In genomic region chr11:99211964-99212363, GRCm38 (mm10) we compare ENCODE assay signal across 24 mouse cellular contexts. TPM values are rescaled to one million over a fixed set of nuclear protein-coding genes. Genes with fewer than 3 reads are reported as not detected.
A peak's percentile ranks its signal among the peaks of the same experiment; 100 is the strongest.
DNase-seq lines count a peak whose midpoint lies in the region; ATAC-seq and TF ChIP-seq lines count a peak whose summit lies in the region.
"Had no signal": no experiment of that assay in that cellular context is flagged by ENCODE, and none has a peak within 500 bp of the region (broad histone marks: within the 10 kb centered on the region; RNA-seq: fewer than 3 reads in every experiment).

No protein-coding gene starts in this region.

- H3K9ac ChIP-seq in liver, postnatal 0 days (replicated peaks), result no peak overlapping the region
- no peak overlapping the region for H3K9ac ChIP-seq in liver, embryonic 11.5 days (ENCODE audit: low read depth, low read length)
- H3K9ac ChIP-seq: embryonic facial prominence, embryonic 13.5 days; embryonic facial prominence, embryonic 15.5 days; forebrain, embryonic 12.5 days had no signal

- no peak overlapping the region for H3K4me2 ChIP-seq in liver, postnatal 0 days (ENCODE audit: low read depth, low read length)
- H3K4me2 ChIP-seq in liver, embryonic 11.5 days, result no peak overlapping the region
- H3K4me2 ChIP-seq: embryonic facial prominence, embryonic 13.5 days; embryonic facial prominence, embryonic 15.5 days; forebrain, embryonic 12.5 days had no signal

- WGBS in liver, postnatal 0 days (ENCODE audit: insufficient replicate concordance), result 51% methylated on average over 2 of the region's 2 CpGs
- 79% methylated on average over 2 of the region's 2 CpGs for WGBS in liver, embryonic 11.5 days

- TF ChIP-seq EP300 in liver, postnatal 0 days (IDR thresholded peaks at IDR 0.05; ENCODE audit: low read depth), result no peak

- no peaks in the 10 kb centered on the region for H3K4me1 ChIP-seq in liver, postnatal 0 days (ENCODE audit: insufficient read depth)
- peaks cover 6% of the 10 kb centered on the region; the same call in 1 of the 2 replicates for H3K4me1 ChIP-seq in liver, embryonic 11.5 days (replicated peaks; ENCODE audit: control insufficient read depth, insufficient read depth, low read length)
- H3K4me1 ChIP-seq: embryonic facial prominence, embryonic 13.5 days; embryonic facial prominence, embryonic 15.5 days; forebrain, embryonic 10.5 days; forebrain, embryonic 12.5 days had no signal

- no peaks in the 10 kb centered on the region for H3K27me3 ChIP-seq in liver, postnatal 0 days (ENCODE audit: insufficient read depth, low read length)
- H3K27me3 ChIP-seq in liver, embryonic 11.5 days (replicated peaks; ENCODE audit: control insufficient read depth, insufficient read depth, low read length), result no peaks in the 10 kb centered on the region
- H3K27me3 ChIP-seq: embryonic facial prominence, embryonic 13.5 days; embryonic facial prominence, embryonic 15.5 days; forebrain, embryonic 12.5 days had no signal

- TF ChIP-seq CTCF in liver, postnatal 0 days (IDR thresholded peaks at IDR 0.05; ENCODE audit: low read depth), result no peak

- H3K27ac ChIP-seq in liver, postnatal 0 days (ENCODE audit: low read depth), result peak overlapping the region; percentile 50
- H3K27ac ChIP-seq in liver, embryonic 11.5 days (ENCODE audit: low read depth, low read length), result no peak overlapping the region
- H3K27ac ChIP-seq: embryonic facial prominence, embryonic 13.5 days; embryonic facial prominence, embryonic 15.5 days; forebrain, embryonic 10.5 days; forebrain, embryonic 12.5 days had no signal

- DNase-seq in heart, adult 11 months, result peak; percentile 4
- no peak for DNase-seq in heart, postnatal 4 days
- no peak for DNase-seq in liver, postnatal 0 days
- no peak for DNase-seq in liver, embryonic 11.5 days (ENCODE audit: low spot score)
- DNase-seq: adrenal gland, adult 2 months; adrenal gland, postnatal 10 days; adrenal gland, postnatal 25 days; cerebellum, adult 11 months; cerebellum, adult 18-20 months; cerebellum, adult 8-10 months; cerebellum, adult 9-11 months; cerebellum, postnatal 14 days; cerebellum, postnatal 36 days; embryo, embryonic 11 days had no signal

- peaks cover 70% of the 10 kb centered on the region for H3K36me3 ChIP-seq in liver, postnatal 0 days (replicated peaks; ENCODE audit: insufficient read depth, low read length)
- H3K36me3 ChIP-seq in liver, embryonic 11.5 days (ENCODE audit: control insufficient read depth, insufficient read depth, low read length), result peaks cover 51% of the 10 kb centered on the region

- no peak overlapping the region for H3K4me3 ChIP-seq in liver, postnatal 0 days (ENCODE audit: low read depth, low read length)
- no peak overlapping the region for H3K4me3 ChIP-seq in liver, embryonic 11.5 days (ENCODE audit: low read depth, low read length)
- H3K4me3 ChIP-seq: embryonic facial prominence, embryonic 13.5 days; embryonic facial prominence, embryonic 15.5 days; erythroblast, embryonic 14.5 days; forebrain, embryonic 10.5 days; forebrain, embryonic 12.5 days had no signal

- ATAC-seq in liver, postnatal 0 days, result peak; percentile 75
- ATAC-seq in liver, embryonic 11.5 days (replicated peaks; ENCODE audit: low FRiP score), result no peak
- ATAC-seq: forebrain, embryonic 14.5 days; forebrain, embryonic 16.5 days had no signal

- no peaks in the 10 kb centered on the region for H3K9me3 ChIP-seq in liver, postnatal 0 days (ENCODE audit: low read length)
- no peaks in the 10 kb centered on the region for H3K9me3 ChIP-seq in liver, embryonic 11.5 days (ENCODE audit: control insufficient read depth, low read length)
- H3K9me3 ChIP-seq: embryonic facial prominence, embryonic 13.5 days; embryonic facial prominence, embryonic 15.5 days; forebrain, embryonic 10.5 days; forebrain, embryonic 12.5 days had no signal

RNA-seq across cellular contexts. Expression of gene Smarce1, which starts 18.9 kb away (rescaled TPM):
- 10 to 100 TPM; 92.8 to 99.8 TPM for total RNA-seq in heart, postnatal 4 days (2021)
- 57.4 and 61.0 TPM in 2 replicates for polyA plus RNA-seq in liver, postnatal 0 days (2015; fragmentation: Nextera tagmentation; extraction: Ambion mirVana)
- polyA plus RNA-seq in liver, embryonic 11.5 days (2014; fragmentation: Nextera tagmentation; extraction: Ambion mirVana), result 145 and 150 TPM in 2 replicates

RNA-seq across cellular contexts. Expression of gene Krt222, which starts 31.9 kb away (rescaled TPM):
- total RNA-seq in heart, postnatal 4 days (2021), result 1 to 10 TPM; 7.5 to 8.2 TPM
- 0.39 and 0.55 TPM in 2 replicates for polyA plus RNA-seq in liver, postnatal 0 days (2015; fragmentation: Nextera tagmentation; extraction: Ambion mirVana)
- polyA plus RNA-seq in liver, embryonic 11.5 days (2014; fragmentation: Nextera tagmentation; extraction: Ambion mirVana), result 0.14 and 0.61 TPM in 2 replicates
- total RNA-seq: common myeloid progenitor, adult 5-6 weeks; MEL had no signal
- polyA plus RNA-seq: C2C12 had no signal

RNA-seq across cellular contexts. Expression of gene Ccr7, which starts 57.1 kb away (rescaled TPM):
- under 1 TPM; 0.56 to 0.67 TPM for total RNA-seq in heart, postnatal 4 days (2021)
- polyA plus RNA-seq in liver, postnatal 0 days (2015; fragmentation: Nextera tagmentation; extraction: Ambion mirVana), result 1.5 and 1.6 TPM in 2 replicates
- polyA plus RNA-seq in liver, embryonic 11.5 days (2014; fragmentation: Nextera tagmentation; extraction: Ambion mirVana), result 0.36 and 0.58 TPM in 2 replicates
- total RNA-seq: common myeloid progenitor, adult 5-6 weeks had no signal
- polyA plus RNA-seq: erythroblast, embryonic 14.5 days; forebrain, embryonic 12.5 days; forebrain, embryonic 14.5 days; forebrain, embryonic 16.5 days had no signal
